Mouse (Mus musculus) limb, embryonic 14.5 days (tissue): ENCODE measurements around the gene Lipo2. TPM values are rescaled to one million over a fixed set of nuclear protein-coding genes. Genes with fewer than 3 reads are reported as not detected.
"Not testable (repeated sequence)": the region's sequence is repeated elsewhere in the genome, so short reads cannot be mapped to it uniquely, and the experiment has no call there.

ENCODE experiments used
- ATAC-seq: fragments of 200-750 bp; cut with Nextera tagmentation; 2 replicates; pipeline ENCODE4 v1.8.0; 2017; ENCODE audit warnings: low read depth, moderate number of reproducible peaks, moderate TSS enrichment; ENCODE audit not compliant: low FRiP score
- DNase-seq: peaks from one replicate; pipeline ENCODE4 v3.0.0-alpha.2; 2015; ENCODE audit warnings: low spot score
- H3K27ac ChIP-seq: fragments of 300-500 bp; sonication (generic); replicated peaks from 2 replicates; pipeline ENCODE4 v1.5.1; 2014; ENCODE audit warnings: low read depth, mild to moderate bottlenecking, low read length, moderate library complexity, mixed read lengths
- H3K27me3 ChIP-seq: fragments of 300-500 bp; sonication (generic); 2 replicates; pipeline ENCODE4 v1.6.1; 2014; ENCODE audit warnings: low read length, mixed read lengths; ENCODE audit not compliant: control insufficient read depth, insufficient read depth
- H3K36me3 ChIP-seq: fragments of 300-500 bp; sonication (generic); 2 replicates; pipeline ENCODE4 v1.6.1; 2014; ENCODE audit warnings: mild to moderate bottlenecking, low read length, moderate library complexity, mixed read lengths; ENCODE audit not compliant: control insufficient read depth, insufficient read depth
- H3K4me1 ChIP-seq: fragments of 300-500 bp; sonication (generic); 2 replicates; pipeline ENCODE4 v1.6.1; 2014; ENCODE audit warnings: antibody characterized with exemption, low read length, mixed read lengths; ENCODE audit not compliant: control insufficient read depth, insufficient read depth
- H3K4me2 ChIP-seq: fragments of 300-500 bp; sonication (generic); replicated peaks from 2 replicates; pipeline ENCODE4 v1.6.1; 2014; ENCODE audit warnings: low read depth, mild to moderate bottlenecking, low read length, moderate library complexity; ENCODE audit not compliant: severe bottlenecking
- H3K4me3 ChIP-seq: fragments of 300-500 bp; sonication (generic); replicated peaks from 2 replicates; pipeline ENCODE4 v1.5.1; 2014; ENCODE audit warnings: low read length
- H3K9ac ChIP-seq: fragments of 300-500 bp; sonication (generic); 2 replicates; pipeline ENCODE4 v1.6.1; 2014; ENCODE audit warnings: mild to moderate bottlenecking, low read depth, low read length, moderate library complexity; ENCODE audit not compliant: severe bottlenecking
- H3K9me3 ChIP-seq: fragments of 300-500 bp; sonication (generic); 2 replicates; pipeline ENCODE4 v1.6.1; 2016; ENCODE audit warnings: low read length; ENCODE audit not compliant: control insufficient read depth
- POLR2A ChIP-seq: fragments of 200-500 bp; IDR thresholded peaks from 2 replicates; pipeline ENCODE4 v1.8.0; 2012; ENCODE audit warnings: inconsistent platforms, mild to moderate bottlenecking, moderate library complexity, borderline replicate concordance; ENCODE audit not compliant: insufficient read depth, insufficient read length; ENCODE audit errors: extremely low read depth
- WGBS: fragments of 180-500 bp; shearing (Covaris S2); extraction: QIAGEN DNeasy Blood & Tissue Kit; methylation state at CpG from one replicate; pipeline ENCODE4 v1.1.7; 2014; 5-methylcytosine and 5-hydroxymethylcytosine counted together
- polyA plus RNA-seq, 2 experiments: library from polyadenylated mRNA; depleted of rRNA in 1 of 2; stranded (reverse) in 1 of 2; unstranded in 1 of 2; fragments of >200 nt; fragmentation: Nextera tagmentation in 1 of 2; extraction: Ambion mirVana in 1 of 2; gene quantifications; 2 replicates each; pipeline versions ENCODE4 v1.2.1 to v1.2.3; 2012 to 2014

Gene Lipo2
- polyA plus RNA-seq (2012; rRNA removed) (0.08 and 0.10 TPM in 2 replicates), polyA plus RNA-seq (2014; fragmentation: Nextera tagmentation; extraction: Ambion mirVana) (0.11 and 0.15 TPM in 2 replicates)

DNA sequence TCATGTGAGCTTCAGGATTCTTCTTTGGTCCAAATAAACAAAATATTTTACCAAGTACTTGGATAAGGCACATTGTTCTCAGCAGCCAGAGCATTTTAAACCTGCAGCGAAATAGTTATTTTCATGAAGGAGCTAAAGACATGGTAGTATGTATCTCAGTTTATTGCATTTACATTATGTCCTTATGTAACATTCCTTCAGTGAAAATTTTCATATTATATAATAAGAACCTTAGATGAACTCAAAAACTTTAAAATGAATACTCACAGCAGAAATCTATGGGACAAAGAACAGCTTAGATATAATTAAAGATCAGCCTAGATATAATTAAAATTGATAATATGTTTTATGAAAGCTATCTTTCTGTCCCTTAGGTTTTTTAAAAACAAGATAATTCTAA is at the start of gene Lipo2:
Gene Lipo2 (minus strand): TSS at position 101 of the 400 bp plus-strand sequence.
- H3K27me3 ChIP-seq, H3K9ac ChIP-seq, H3K4me1 ChIP-seq, DNase-seq, ATAC-seq, H3K27ac ChIP-seq, H3K9me3 ChIP-seq, H3K4me2 ChIP-seq, H3K4me3 ChIP-seq, H3K36me3 ChIP-seq: not testable (repeated sequence)
- 91% methylated on average over 1 of the region's 1 CpGs for WGBS

DNA sequence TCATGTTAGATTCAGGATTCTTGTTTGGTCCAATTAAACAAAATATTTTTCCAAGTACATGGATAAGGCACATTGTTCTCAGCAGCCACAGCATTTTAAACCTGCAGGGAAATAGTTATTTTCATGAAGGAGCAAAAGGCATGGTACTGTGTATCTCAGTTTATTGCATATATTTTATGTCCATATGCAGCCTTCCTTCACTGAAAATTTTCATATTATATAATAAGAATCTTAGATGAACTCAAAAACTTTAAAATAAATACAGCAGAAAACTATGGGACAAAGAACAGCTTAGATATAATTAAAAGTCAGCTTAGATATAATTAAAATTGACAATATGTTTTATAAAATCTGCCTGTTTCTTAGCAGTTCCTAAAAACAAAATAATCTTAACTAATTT is 36.2 kb upstream of the Lipo2 start, which contains the start of gene Lipo1:
Gene Lipo1 (minus strand): TSS at position 101 of the 400 bp plus-strand sequence.
- ATAC-seq, H3K9me3 ChIP-seq, H3K4me2 ChIP-seq, H3K9ac ChIP-seq, H3K4me1 ChIP-seq, DNase-seq, H3K27me3 ChIP-seq, H3K36me3 ChIP-seq, H3K4me3 ChIP-seq, H3K27ac ChIP-seq: not testable (repeated sequence)

DNA sequence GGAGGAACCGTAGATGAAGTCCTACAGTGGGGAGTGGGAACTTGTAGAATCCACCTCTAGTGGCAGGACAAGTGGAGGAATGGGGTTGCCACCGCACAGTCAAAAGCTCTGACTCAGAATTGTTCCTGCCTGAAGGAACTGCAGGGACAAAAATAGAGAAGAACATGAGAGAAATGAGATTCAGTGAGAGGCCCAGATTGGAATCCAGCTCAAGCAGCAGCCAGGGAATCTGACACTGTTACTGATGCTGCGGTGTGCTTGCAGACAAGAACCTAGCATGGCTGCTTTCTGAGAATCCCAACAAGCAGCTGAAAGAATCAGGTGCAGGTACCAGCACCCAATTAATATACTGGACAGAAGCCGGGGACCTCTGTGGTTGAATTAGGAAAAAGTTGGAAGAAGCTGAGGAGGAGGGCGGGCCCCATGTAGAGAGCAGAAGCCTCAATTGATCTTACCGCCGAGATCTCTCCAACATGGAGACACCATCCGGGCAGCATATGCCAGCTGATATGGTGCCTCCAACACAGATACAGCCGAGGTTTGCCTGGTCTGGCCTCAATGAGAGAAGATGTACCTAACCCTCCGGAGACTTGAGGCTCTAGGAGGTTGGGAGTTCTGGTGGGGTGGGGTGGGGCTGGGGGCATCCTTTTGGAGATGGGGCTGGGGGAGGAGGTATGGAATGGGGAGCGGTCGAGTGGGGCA is 35.6 kb upstream of the Lipo2 start:
- TF ChIP-seq POLR2A: no peak
- Histone ChIP-seq H3K9ac (no peak overlapping the region), H3K4me3 (no peak overlapping the region), H3K27ac (no peak overlapping the region), H3K9me3 (no peaks in the 10 kb centered on the region), H3K27me3 (no peaks in the 10 kb centered on the region), H3K4me2 (no peak overlapping the region), H3K4me1 (no peaks in the 10 kb centered on the region), H3K36me3 (no peaks in the 10 kb centered on the region)
- ATAC-seq (no peak), DNase-seq (no peak)
- WGBS: 84% methylated on average over 12 of the region's 12 CpGs

DNA sequence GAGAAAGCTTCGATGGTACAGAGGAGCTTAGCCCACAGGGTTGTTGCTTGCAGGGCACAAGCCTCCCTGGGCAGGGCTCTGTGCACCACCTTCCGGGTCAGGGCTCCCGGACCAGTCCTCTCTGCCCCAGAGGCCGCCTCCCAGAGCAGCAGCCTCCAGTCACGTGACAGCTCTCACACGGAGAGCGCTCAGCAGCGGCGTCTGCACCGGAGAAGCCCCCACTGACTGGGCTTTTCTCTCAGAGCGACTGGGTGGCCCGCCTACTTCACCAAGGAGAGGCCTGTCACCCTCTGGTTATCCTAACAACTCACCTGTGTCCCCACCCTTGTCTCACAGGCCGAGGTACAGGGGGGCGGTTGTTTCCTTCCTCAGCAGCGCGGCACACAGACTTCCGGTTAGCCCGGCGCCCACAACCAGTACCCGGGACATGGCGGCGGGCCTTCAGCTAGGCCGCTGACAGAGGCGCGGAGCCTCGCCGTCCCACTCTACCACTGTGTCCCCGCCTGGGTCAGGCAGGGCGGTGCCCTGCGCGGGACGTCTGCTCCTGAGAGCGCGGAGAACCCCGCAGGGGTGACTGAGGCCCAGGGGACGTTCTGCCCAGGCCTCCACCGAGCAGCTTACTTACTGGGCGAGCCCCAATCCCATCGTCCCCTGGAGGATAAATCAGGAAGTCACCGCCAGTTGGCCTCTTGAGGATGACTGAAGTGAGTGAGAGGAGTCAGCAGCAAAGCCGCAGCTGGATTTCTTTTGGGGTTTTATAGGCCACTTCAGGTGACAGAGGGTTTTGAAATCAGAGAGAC is 10.3 kb upstream of the Lipo2 start, which contains the start of gene Lipo3:
Gene Lipo3 (minus strand): TSS at position 665 of the 800 bp plus-strand sequence.
- WGBS: 39% methylated on average over 12 of the region's 41 CpGs
- H3K4me1 ChIP-seq, H3K36me3 ChIP-seq, DNase-seq, H3K9ac ChIP-seq, H3K4me3 ChIP-seq, H3K9me3 ChIP-seq, H3K27ac ChIP-seq, H3K4me2 ChIP-seq, H3K27me3 ChIP-seq: not testable (repeated sequence)
- peak; percentile 72 for ATAC-seq

Other genes with a start within 250 kb of the Lipo2 start
- not detected in 2 replicates for gene Lipo4, start 233.6 kb downstream of the Lipo2 start, polyA plus RNA-seq (2012; rRNA removed)
- gene Lipo4, start 233.6 kb downstream of the Lipo2 start, polyA plus RNA-seq (2014; fragmentation: Nextera tagmentation; extraction: Ambion mirVana): not detected in 2 replicates
- not detected in 2 replicates for gene Gm8978, start 126.1 kb downstream of the Lipo2 start, polyA plus RNA-seq (2012; rRNA removed)
- gene Gm8978, start 126.1 kb downstream of the Lipo2 start, polyA plus RNA-seq (2014; fragmentation: Nextera tagmentation; extraction: Ambion mirVana): not detected in 2 replicates
- 4.9 and 5.3 TPM in 2 replicates for gene Lipo3, start 10.6 kb upstream of the Lipo2 start, polyA plus RNA-seq (2012; rRNA removed)
- 11.2 and 12.1 TPM in 2 replicates for gene Lipo3, start 10.6 kb upstream of the Lipo2 start, polyA plus RNA-seq (2014; fragmentation: Nextera tagmentation; extraction: Ambion mirVana)
- not detected in 2 replicates for gene Lipo1, start 36.1 kb upstream of the Lipo2 start, polyA plus RNA-seq (2012; rRNA removed)
- not detected in 2 replicates for gene Lipo1, start 36.1 kb upstream of the Lipo2 start, polyA plus RNA-seq (2014; fragmentation: Nextera tagmentation; extraction: Ambion mirVana)
- gene Lipf, start 209.8 kb upstream of the Lipo2 start, polyA plus RNA-seq (2012; rRNA removed): 0.19 TPM in 1 of 2 replicates, not detected in the other
- not detected in 2 replicates for gene Lipf, start 209.8 kb upstream of the Lipo2 start, polyA plus RNA-seq (2014; fragmentation: Nextera tagmentation; extraction: Ambion mirVana)